ENCODE assay signal across 17 mouse cellular contexts in the genomic region with DNA sequence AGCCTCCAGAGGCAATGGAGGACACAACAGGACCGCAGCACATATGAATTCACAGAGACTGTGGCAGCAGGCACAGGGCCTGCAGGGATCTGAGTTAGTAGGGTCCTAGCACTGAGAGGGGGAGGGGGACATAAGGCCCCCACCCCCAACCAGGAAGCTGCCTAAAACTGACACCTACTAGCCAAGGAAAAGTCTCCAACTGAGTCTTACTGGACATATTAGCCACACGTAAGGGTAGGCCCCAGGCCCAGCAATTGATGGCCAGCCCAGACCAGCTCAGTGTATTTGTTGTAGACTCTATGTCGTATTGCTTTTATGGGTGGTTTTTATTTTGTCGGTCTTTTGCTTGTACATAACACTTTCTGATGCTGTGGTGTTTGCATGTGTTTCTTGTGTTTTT.
"Had no signal": no experiment of that assay in that cellular context is flagged by ENCODE, and none has a peak within 500 bp of the region (broad histone marks: within the 10 kb centered on the region; RNA-seq: fewer than 3 reads in every experiment).

No protein-coding gene starts in this region.

- ATAC-seq: hindbrain, postnatal 0 days; inflammation-experienced regulatory T-cells, adult 6 months; intestine, embryonic 16.5 days; midbrain, embryonic 16.5 days had no signal

- H3K27ac ChIP-seq: hindbrain, postnatal 0 days; layer of hippocampus, adult 2 months; liver, embryonic 13.5 days; midbrain, embryonic 12.5 days; stomach, embryonic 15.5 days had no signal

- H3K4me2 ChIP-seq: liver, embryonic 13.5 days; midbrain, embryonic 12.5 days; stomach, embryonic 15.5 days had no signal

- H3K36me3 ChIP-seq: liver, embryonic 13.5 days; midbrain, embryonic 12.5 days; stomach, embryonic 15.5 days had no signal

- DNase-seq: layer of hippocampus, adult 9-11 months; liver, embryonic 13.5 days; lung, adult 2 months; lung, postnatal 14 days; lung, postnatal 4 days; retina, postnatal 1 day; right cerebral cortex, postnatal 25 days; spleen, adult 18-20 months; thymus, postnatal 25 days had no signal

- H3K4me1 ChIP-seq: midbrain, embryonic 12.5 days had no signal

- H3K27me3 ChIP-seq: midbrain, embryonic 12.5 days; stomach, embryonic 15.5 days had no signal

- H3K4me3 ChIP-seq: layer of hippocampus, adult 2 months; liver, embryonic 13.5 days; midbrain, embryonic 12.5 days; myocyte; stomach, embryonic 15.5 days had no signal

- H3K9me3 ChIP-seq: liver, embryonic 13.5 days; midbrain, embryonic 12.5 days; stomach, embryonic 15.5 days had no signal

- H3K9ac ChIP-seq: liver, embryonic 13.5 days; midbrain, embryonic 12.5 days; stomach, embryonic 15.5 days had no signal
